Mouse (Mus musculus): Measurements from ENCODE around the gene Lcn8. TPM values are rescaled to one million over a fixed set of nuclear protein-coding genes. Genes with fewer than 3 reads are reported as not detected.
A peak's percentile ranks its signal among the peaks of the same experiment; 100 is the strongest.

Lcn8 gene
- polyA plus RNA-seq, 1 experiment from 2014 or later, result not detected

GRCm38 (mm10) chr2:25634046-25634445 is 18.9 kb upstream of the Lcn8 start:
- Histone ChIP-seq H3K9me3 (replicated peaks) (no peaks in the 10 kb centered on the region), H3K27ac (replicated peaks) (no peak overlapping the region), H3K4me3 (no peak overlapping the region), H3K36me3 (no peaks in the 10 kb centered on the region), H3K4me1 (no peaks in the 10 kb centered on the region), H3K27me3 (ENCODE audit: low read depth, poor library complexity, severe bottlenecking) (no peaks in the 10 kb centered on the region)
- no peak for DNase-seq (ENCODE audit: low spot score)
- WGBS, result 45% methylated on average over 1 of the region's 1 CpGs

- no peaks in the 10 kb centered on the region for H3K9me3 ChIP-seq (replicated peaks)
- 17% methylated on average over 6 of the region's 6 CpGs for WGBS
- no peaks in the 10 kb centered on the region for H3K36me3 ChIP-seq
- H3K4me3 ChIP-seq, result no peak overlapping the region
- H3K27me3 ChIP-seq (ENCODE audit: low read depth, poor library complexity, severe bottlenecking), result no peaks in the 10 kb centered on the region
- peak; percentile 54 for DNase-seq (ENCODE audit: low spot score)
- no peaks in the 10 kb centered on the region for H3K4me1 ChIP-seq
- H3K27ac ChIP-seq (replicated peaks), result no peak overlapping the region
These were observed 13.0 kb upstream of the Lcn8 start for GRCm38 (mm10) chr2:25639890-25640289.

- no peak overlapping the region for H3K4me3 ChIP-seq
- H3K36me3 ChIP-seq, result no peaks in the 10 kb centered on the region
- no peak for DNase-seq (ENCODE audit: low spot score)
- no peak overlapping the region for H3K27ac ChIP-seq (replicated peaks)
- H3K4me1 ChIP-seq, result no peaks in the 10 kb centered on the region
- no peaks in the 10 kb centered on the region for H3K27me3 ChIP-seq (ENCODE audit: low read depth, poor library complexity, severe bottlenecking)
- WGBS, result 67% methylated on average over 1 of the region's 1 CpGs
- no peaks in the 10 kb centered on the region for H3K9me3 ChIP-seq (replicated peaks)
These were observed 1.6 kb downstream of the Lcn8 start for GRCm38 (mm10) chr2:25654502-25654901.

GRCm38 (mm10) chr2:25656691-25657090 is 3.8 kb downstream of the Lcn8 start:
- H3K27ac ChIP-seq (replicated peaks), result no peak overlapping the region

GRCm38 (mm10) chr2:25657246-25657645 is 4.3 kb downstream of the Lcn8 start:
- H3K9me3 ChIP-seq (replicated peaks), result no peaks in the 10 kb centered on the region
- no peaks in the 10 kb centered on the region for H3K36me3 ChIP-seq
- WGBS, result 85% methylated on average over 4 of the region's 4 CpGs
- no peak overlapping the region for H3K4me3 ChIP-seq
- DNase-seq (ENCODE audit: low spot score), result no peak
- no peaks in the 10 kb centered on the region for H3K4me1 ChIP-seq
- H3K27ac ChIP-seq (replicated peaks), result no peak overlapping the region
- H3K27me3 ChIP-seq (ENCODE audit: low read depth, poor library complexity, severe bottlenecking), result no peaks in the 10 kb centered on the region

More at GRCm38 (mm10) chr2:25656691-25657090, 3.8 kb downstream of the Lcn8 start:
- H3K4me3 ChIP-seq, result no peak overlapping the region
- no peak for DNase-seq (ENCODE audit: low spot score)
- no peaks in the 10 kb centered on the region for H3K4me1 ChIP-seq
- H3K36me3 ChIP-seq, result no peaks in the 10 kb centered on the region
- WGBS, result 91% methylated on average over 4 of the region's 4 CpGs
- H3K27me3 ChIP-seq (ENCODE audit: low read depth, poor library complexity, severe bottlenecking), result no peaks in the 10 kb centered on the region
- H3K9me3 ChIP-seq (replicated peaks), result no peaks in the 10 kb centered on the region

GRCm38 (mm10) chr2:25657652-25658051 is 4.7 kb downstream of the Lcn8 start, which contains the start of gene Lcn5:
TSS of gene Lcn5 (plus strand) at chr2:25657952.
- no peaks in the 10 kb centered on the region for H3K36me3 ChIP-seq
- H3K4me1 ChIP-seq, result no peaks in the 10 kb centered on the region
- H3K27ac ChIP-seq (replicated peaks), result no peak within 1 kb of the TSS
- H3K27me3 ChIP-seq (ENCODE audit: low read depth, poor library complexity, severe bottlenecking), result no peaks in the 10 kb centered on the region
- no peak for DNase-seq (ENCODE audit: low spot score)
- no peaks in the 10 kb centered on the region for H3K9me3 ChIP-seq (replicated peaks)
- no peak within 1 kb of the TSS for H3K4me3 ChIP-seq

- Histone ChIP-seq H3K27me3 (ENCODE audit: low read depth, poor library complexity, severe bottlenecking) (no peaks in the 10 kb centered on the region), H3K27ac (replicated peaks) (no peak overlapping the region), H3K4me3 (no peak overlapping the region), H3K36me3 (no peaks in the 10 kb centered on the region), H3K9me3 (replicated peaks) (no peaks in the 10 kb centered on the region), H3K4me1 (peaks cover 4% of the 10 kb centered on the region)
- DNase-seq (ENCODE audit: low spot score), result no peak
- WGBS, result 92% methylated on average over 8 of the region's 8 CpGs
These were observed 7.4 kb downstream of the Lcn8 start for GRCm38 (mm10) chr2:25660279-25660678.

GRCm38 (mm10) chr2:25661245-25661970 is 8.5 kb downstream of the Lcn8 start:
- DNase-seq (ENCODE audit: low spot score), result no peak
- Histone ChIP-seq H3K4me3 (no peak overlapping the region), H3K27ac (replicated peaks) (no peak overlapping the region), H3K9me3 (replicated peaks) (no peaks in the 10 kb centered on the region), H3K4me1 (peaks cover 5% of the 10 kb centered on the region), H3K27me3 (ENCODE audit: low read depth, poor library complexity, severe bottlenecking) (no peaks in the 10 kb centered on the region), H3K36me3 (no peaks in the 10 kb centered on the region)
- WGBS, result 93% methylated on average over 6 of the region's 6 CpGs

GRCm38 (mm10) chr2:25663511-25663910 is 10.6 kb downstream of the Lcn8 start:
- 76% methylated on average over 1 of the region's 1 CpGs for WGBS
- no peaks in the 10 kb centered on the region for H3K27me3 ChIP-seq (ENCODE audit: low read depth, poor library complexity, severe bottlenecking)
- H3K36me3 ChIP-seq, result no peaks in the 10 kb centered on the region
- H3K4me1 ChIP-seq, result peaks cover 5% of the 10 kb centered on the region
- H3K4me3 ChIP-seq, result no peak overlapping the region
- H3K9me3 ChIP-seq (replicated peaks), result no peaks in the 10 kb centered on the region
- H3K27ac ChIP-seq (replicated peaks), result no peak overlapping the region
- peak; percentile 47 for DNase-seq (ENCODE audit: low spot score)

GRCm38 (mm10) chr2:25664125-25664524 is 11.2 kb downstream of the Lcn8 start:
- peaks cover 5% of the 10 kb centered on the region for H3K4me1 ChIP-seq
- H3K4me3 ChIP-seq, result no peak overlapping the region
- no peak for DNase-seq (ENCODE audit: low spot score)
- H3K9me3 ChIP-seq (replicated peaks), result no peaks in the 10 kb centered on the region
- no peak overlapping the region for H3K27ac ChIP-seq (replicated peaks)
- no peaks in the 10 kb centered on the region for H3K27me3 ChIP-seq (ENCODE audit: low read depth, poor library complexity, severe bottlenecking)
- WGBS, result 82% methylated on average over 5 of the region's 5 CpGs
- no peaks in the 10 kb centered on the region for H3K36me3 ChIP-seq

- no peak overlapping the region for H3K27ac ChIP-seq (replicated peaks)
- H3K4me3 ChIP-seq, result no peak overlapping the region
- no peaks in the 10 kb centered on the region for H3K9me3 ChIP-seq (replicated peaks)
- no peaks in the 10 kb centered on the region for H3K36me3 ChIP-seq
- 62% methylated on average over 1 of the region's 1 CpGs for WGBS
- no peak for DNase-seq (ENCODE audit: low spot score)
- no peaks in the 10 kb centered on the region for H3K27me3 ChIP-seq (ENCODE audit: low read depth, poor library complexity, severe bottlenecking)
- H3K4me1 ChIP-seq, result peaks cover 5% of the 10 kb centered on the region
These were observed 13.6 kb downstream of the Lcn8 start for GRCm38 (mm10) chr2:25666516-25666915.

GRCm38 (mm10) chr2:25676486-25676885 is 23.6 kb downstream of the Lcn8 start, which contains the start of gene Lcn6:
TSS of gene Lcn6 (plus strand) at chr2:25676786.
- Histone ChIP-seq H3K9me3 (replicated peaks) (no peaks in the 10 kb centered on the region), H3K27ac (replicated peaks) (no peak within 1 kb of the TSS), H3K27me3 (ENCODE audit: low read depth, poor library complexity, severe bottlenecking) (no peaks in the 10 kb centered on the region), H3K4me1 (no peaks in the 10 kb centered on the region), H3K4me3 (no peak within 1 kb of the TSS), H3K36me3 (no peaks in the 10 kb centered on the region)
- WGBS, result 94% methylated on average over 3 of the region's 3 CpGs
- DNase-seq (ENCODE audit: low spot score), result no peak

- no peaks in the 10 kb centered on the region for H3K9me3 ChIP-seq (replicated peaks)
- no peak overlapping the region for H3K4me3 ChIP-seq
- H3K27me3 ChIP-seq (ENCODE audit: low read depth, poor library complexity, severe bottlenecking), result no peaks in the 10 kb centered on the region
- no peak for DNase-seq (ENCODE audit: low spot score)
- no peak overlapping the region for H3K27ac ChIP-seq (replicated peaks)
- no peaks in the 10 kb centered on the region for H3K4me1 ChIP-seq
- H3K36me3 ChIP-seq, result no peaks in the 10 kb centered on the region
- WGBS, result 87% methylated on average over 6 of the region's 6 CpGs
These were observed 26.6 kb downstream of the Lcn8 start for GRCm38 (mm10) chr2:25679559-25679958.

Data from midbrain, embryonic 10.5 days (tissue).